Mouse (Mus musculus): ENCODE data around the gene Rhbdd3.

Rhbdd3 gene

GRCm38 (mm10) chr11:5129035-5129480 is 30.3 kb downstream of the Rhbdd3 start:
- no peak for DNase-seq (ENCODE audit: low read depth)

- no peak for DNase-seq (ENCODE audit: low read depth)
Observed at GRCm38 (mm10) chr11:5130111-5130665, 31.5 kb downstream of the Rhbdd3 start.

- DNase-seq (ENCODE audit: low read depth): no peak
Observed at GRCm38 (mm10) chr11:5132751-5133150, 34.0 kb downstream of the Rhbdd3 start.

GRCm38 (mm10) chr11:5135914-5136313 is 37.2 kb downstream of the Rhbdd3 start:
- peak; percentile 58 for DNase-seq (ENCODE audit: low read depth)

- no peak for DNase-seq (ENCODE audit: low read depth)
Observed at GRCm38 (mm10) chr11:5138642-5139041, 39.9 kb downstream of the Rhbdd3 start.

- no peak for DNase-seq (ENCODE audit: low read depth)
Observed at GRCm38 (mm10) chr11:5139372-5139771, 40.6 kb downstream of the Rhbdd3 start.

GRCm38 (mm10) chr11:5140619-5141018 is 41.9 kb downstream of the Rhbdd3 start:
- DNase-seq (ENCODE audit: low read depth): no peak

GRCm38 (mm10) chr11:5141252-5141651 is 42.5 kb downstream of the Rhbdd3 start:
- no peak for DNase-seq (ENCODE audit: low read depth)

GRCm38 (mm10) chr11:5141965-5142364 is 43.2 kb downstream of the Rhbdd3 start:
- no peak for DNase-seq (ENCODE audit: low read depth)

- no peak for DNase-seq (ENCODE audit: low read depth)
Observed at GRCm38 (mm10) chr11:5145600-5145999, 46.9 kb downstream of the Rhbdd3 start.

- DNase-seq (ENCODE audit: low read depth): no peak
Observed at GRCm38 (mm10) chr11:5149249-5149648, 50.5 kb downstream of the Rhbdd3 start.

GRCm38 (mm10) chr11:5149955-5150354 is 51.2 kb downstream of the Rhbdd3 start:
- no peak for DNase-seq (ENCODE audit: low read depth)

- DNase-seq (ENCODE audit: low read depth): no peak
Observed at GRCm38 (mm10) chr11:5150416-5151246, 51.9 kb downstream of the Rhbdd3 start.

GRCm38 (mm10) chr11:5151247-5151630 is 52.5 kb downstream of the Rhbdd3 start:
- DNase-seq (ENCODE audit: low read depth): no peak

GRCm38 (mm10) chr11:5151680-5152337 is 53.1 kb downstream of the Rhbdd3 start, which contains the start of gene Emid1:
Gene Emid1 (minus strand): TSS chr11:5152257.
- no peak for DNase-seq (ENCODE audit: low read depth)

GRCm38 (mm10) chr11:5154961-5155805 is 56.5 kb downstream of the Rhbdd3 start:
- DNase-seq (ENCODE audit: low read depth): no peak
